Mouse (Mus musculus) lung, embryonic 16.5 days (tissue): ENCODE measurements around the gene Ier2. TPM values are rescaled to one million over a fixed set of nuclear protein-coding genes. Genes with fewer than 3 reads are reported as not detected.
"Not testable (repeated sequence)": the region's sequence is repeated elsewhere in the genome, so short reads cannot be mapped to it uniquely, and the experiment has no call there.

Source experiments
- ATAC-seq: fragments of 200-750 bp; cut with Nextera tagmentation; 2 replicates; pipeline ENCODE4 v1.8.0; 2017; ENCODE audit warnings: low read depth, mild to moderate bottlenecking, moderate library complexity
- H3K27ac ChIP-seq: fragments of 300-500 bp; sonication (generic); 2 replicates; pipeline ENCODE4 v1.5.1; 2014; ENCODE audit warnings: mild to moderate bottlenecking, control low read depth, low read length
- H3K27me3 ChIP-seq: fragments of 300-500 bp; sonication (generic); 2 replicates; pipeline ENCODE4 v1.6.1; 2014; ENCODE audit warnings: low read depth, low read length, mixed read lengths; ENCODE audit not compliant: control insufficient read depth, insufficient read depth
- H3K36me3 ChIP-seq: fragments of 300-500 bp; sonication (generic); 2 replicates; pipeline ENCODE4 v1.6.1; 2014; ENCODE audit warnings: low read length; ENCODE audit not compliant: control insufficient read depth, insufficient read depth
- H3K4me1 ChIP-seq: fragments of 300-500 bp; sonication (generic); replicated peaks from 2 replicates; pipeline ENCODE4 v1.6.1; 2014; ENCODE audit warnings: low read length, mixed read lengths; ENCODE audit not compliant: control insufficient read depth, insufficient read depth
- H3K4me2 ChIP-seq: fragments of 300-500 bp; sonication (generic); 2 replicates; pipeline ENCODE4 v1.6.1; 2014; ENCODE audit warnings: low read depth, low read length, control low read depth
- H3K4me3 ChIP-seq: fragments of 300-500 bp; sonication (generic); 2 replicates; pipeline ENCODE4 v1.5.1; 2014; ENCODE audit warnings: mild to moderate bottlenecking, low read length, control low read depth
- H3K9ac ChIP-seq: fragments of 300-500 bp; sonication (generic); 2 replicates; pipeline ENCODE4 v1.6.1; 2014; ENCODE audit warnings: low read length, control low read depth
- H3K9me3 ChIP-seq: fragments of 300-500 bp; sonication (generic); 2 replicates; pipeline ENCODE4 v1.6.1; 2016; ENCODE audit warnings: low read length; ENCODE audit not compliant: control insufficient read depth
- WGBS: fragments of 180-500 bp; shearing (Covaris S2); extraction: QIAGEN DNeasy Blood & Tissue Kit; methylation state at CpG from one replicate; pipeline ENCODE4 v1.1.7; 2014; 5-methylcytosine and 5-hydroxymethylcytosine counted together
- polyA plus RNA-seq: library from polyadenylated mRNA; unstranded; fragments of >200 nt; fragmentation: Nextera tagmentation; extraction: Ambion mirVana; gene quantifications from 2 replicates; pipeline ENCODE4 v1.2.1, GENCODE M21; 2015

The Ier2 gene
- polyA plus RNA-seq, 1 experiment from 2014 or later = 83.2 TPM

DNA sequence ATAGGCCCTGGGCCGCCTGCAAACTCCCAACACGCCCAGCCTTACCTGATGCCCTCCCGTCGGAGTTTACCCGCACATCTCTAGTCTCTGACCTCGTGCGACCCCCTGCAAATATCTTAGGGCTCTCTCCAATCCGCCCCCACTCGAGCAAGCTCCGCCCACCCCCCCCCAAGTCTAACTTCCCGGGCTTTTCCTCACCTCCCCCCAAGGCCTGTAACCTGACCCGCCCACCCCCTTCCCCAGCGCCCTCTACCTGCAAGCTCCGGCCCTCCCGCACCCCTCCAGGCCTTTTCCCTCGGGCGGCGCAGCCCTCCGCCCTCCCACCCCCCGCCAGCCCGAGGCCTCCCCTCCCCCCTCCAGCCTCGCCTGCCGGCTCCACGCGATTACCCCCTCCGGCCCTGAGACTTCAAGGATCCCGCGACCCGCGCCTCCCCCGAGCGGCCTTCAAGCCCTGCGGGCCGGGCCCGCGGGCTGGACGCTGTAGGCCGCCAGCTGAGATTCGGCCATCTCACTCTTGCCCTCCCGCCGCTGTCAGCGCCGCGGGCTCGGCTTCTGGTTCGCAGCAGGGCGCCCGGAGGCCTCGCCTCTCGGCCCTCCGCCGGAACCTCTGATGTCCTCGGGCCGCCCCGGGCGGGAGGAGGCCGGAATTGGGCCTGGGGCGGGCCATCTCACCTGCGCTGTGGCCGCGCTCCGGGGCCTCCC, 24.5 kb upstream of the Ier2 start:
- H3K4me3 ChIP-seq = peak overlapping the region; percentile 100
- no peaks in the 10 kb centered on the region for H3K27me3 ChIP-seq
- H3K9me3 ChIP-seq = no peaks in the 10 kb centered on the region
- H3K4me2 ChIP-seq = peak overlapping the region; percentile 72
- ATAC-seq = peak; percentile 53
- peaks cover 28% of the 10 kb centered on the region for H3K4me1 ChIP-seq
- no peaks in the 10 kb centered on the region; the same call in 1 of the 2 replicates for H3K36me3 ChIP-seq
- H3K9ac ChIP-seq = peak overlapping the region; percentile 99
- peak overlapping the region; percentile 93 for H3K27ac ChIP-seq
- WGBS = under 1% methylated on average over 48 of the region's 62 CpGs

DNA sequence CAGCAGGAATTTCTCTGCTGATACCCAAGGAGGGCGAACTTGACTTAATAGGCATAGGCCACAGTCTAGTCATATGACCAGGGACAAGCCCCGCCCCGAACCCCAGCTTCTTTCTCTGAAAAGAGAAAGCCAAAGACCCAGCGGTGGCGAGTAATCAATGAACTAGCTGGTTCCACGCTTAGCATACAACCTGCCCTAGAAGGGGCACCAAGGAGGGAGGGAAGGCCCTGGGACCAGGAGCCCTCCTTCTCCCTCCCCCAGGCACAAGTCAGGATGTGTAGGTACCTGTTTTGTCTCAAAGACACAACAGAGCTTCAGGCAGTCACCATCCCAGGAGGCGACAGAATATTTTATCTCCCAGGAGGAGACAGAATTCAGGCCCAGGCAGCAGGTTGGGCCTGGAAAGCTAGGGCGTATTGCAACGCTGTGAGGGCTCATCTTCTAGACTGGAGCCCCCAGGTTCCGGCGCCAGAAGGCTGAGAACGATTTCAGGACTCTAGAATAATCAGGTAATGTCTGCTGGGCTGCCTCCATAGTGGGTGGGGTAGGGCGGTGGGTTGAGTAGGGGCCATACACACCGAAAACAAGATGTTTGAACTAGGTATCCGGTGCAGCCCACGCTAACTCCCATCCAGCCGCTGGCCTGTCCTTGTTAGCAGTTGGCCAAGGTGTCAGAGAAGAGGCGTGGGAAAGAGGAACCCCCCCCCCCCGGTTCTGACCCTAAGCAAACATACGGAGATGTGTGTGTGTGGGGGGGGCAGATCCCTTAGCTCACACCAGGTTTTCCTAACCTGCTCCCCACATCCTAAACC, 23.7 kb upstream of the Ier2 start, which contains the start of gene Trmt1:
Gene Trmt1, plus strand, starts transcription at position 117 of the 812 bp plus-strand sequence.
- peak within 1 kb of the TSS; percentile 93 for H3K27ac ChIP-seq
- H3K36me3 ChIP-seq = no peaks in the 10 kb centered on the region
- peak; percentile 12; the same call in 1 of the 2 replicates for ATAC-seq

DNA sequence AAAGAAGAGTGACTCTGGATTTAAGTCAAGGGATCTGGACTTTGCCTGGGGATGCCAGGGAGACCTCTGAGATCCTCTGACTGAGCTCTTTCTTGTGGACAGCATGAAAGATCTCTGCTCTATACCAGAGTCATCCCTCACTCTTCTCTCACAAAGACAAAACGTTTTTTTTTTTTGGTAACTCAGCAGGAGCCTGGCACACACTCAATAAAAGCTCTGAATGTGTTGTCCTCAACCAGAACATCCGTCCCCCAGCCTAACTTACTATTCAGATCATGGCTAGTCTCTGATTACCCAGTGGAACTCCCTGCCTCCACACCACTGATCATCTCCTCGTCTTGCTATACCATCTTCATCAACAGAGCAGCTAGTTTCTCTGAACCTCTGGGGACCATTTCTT, 21.9 kb upstream of the Ier2 start:
- H3K4me1 ChIP-seq = peaks cover 22% of the 10 kb centered on the region
- ATAC-seq = no peak
- H3K27me3 ChIP-seq = no peaks in the 10 kb centered on the region
- no peak overlapping the region for H3K4me3 ChIP-seq
- H3K27ac ChIP-seq = no peak overlapping the region
- H3K4me2 ChIP-seq = no peak overlapping the region
- H3K36me3 ChIP-seq = no peaks in the 10 kb centered on the region
- WGBS = 61% methylated on average over 3 of the region's 3 CpGs
- no peak overlapping the region for H3K9ac ChIP-seq
- no peaks in the 10 kb centered on the region for H3K9me3 ChIP-seq

More for the DNA sequence above, 23.7 kb upstream of the Ier2 start, which contains the start of gene Trmt1:
- Histone ChIP-seq H3K9ac (peak within 1 kb of the TSS; percentile 99), H3K27me3 (no peaks in the 10 kb centered on the region), H3K4me2 (peak within 1 kb of the TSS; percentile 72), H3K9me3 (no peaks in the 10 kb centered on the region), H3K4me1 (peaks cover 28% of the 10 kb centered on the region), H3K4me3 (peak within 1 kb of the TSS; percentile 100)
- WGBS = 8% methylated on average over 20 of the region's 20 CpGs

DNA sequence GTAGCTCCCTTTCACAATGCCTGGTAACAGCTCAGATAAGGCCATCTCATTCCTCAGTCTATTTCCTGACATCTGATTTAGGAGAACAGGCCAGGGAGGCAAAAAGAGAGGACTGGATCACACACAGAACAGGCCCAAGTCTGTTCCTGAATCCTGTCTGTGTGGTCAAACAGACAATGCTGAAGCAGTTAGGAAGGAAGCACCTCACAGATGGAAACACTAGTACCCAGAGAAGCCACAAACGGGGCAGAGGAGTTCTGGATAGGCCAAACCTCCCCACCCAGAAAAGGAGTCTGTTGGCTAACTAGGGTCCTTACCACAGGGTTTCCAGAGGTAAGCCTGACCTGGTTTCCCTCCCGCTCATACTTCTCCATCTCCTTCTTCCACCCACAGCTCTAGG, 19.6 kb upstream of the Ier2 start:
- H3K27me3 ChIP-seq = no peaks in the 10 kb centered on the region
- H3K4me1 ChIP-seq = peaks cover 12% of the 10 kb centered on the region
- H3K27ac ChIP-seq = no peak overlapping the region
- ATAC-seq = no peak
- H3K9me3 ChIP-seq = no peaks in the 10 kb centered on the region
- H3K4me2 ChIP-seq = no peak overlapping the region
- peaks cover 3% of the 10 kb centered on the region; the same call in 1 of the 2 replicates for H3K36me3 ChIP-seq
- H3K4me3 ChIP-seq = no peak overlapping the region
- no peak overlapping the region for H3K9ac ChIP-seq
- WGBS = 76% methylated on average over 2 of the region's 2 CpGs

DNA sequence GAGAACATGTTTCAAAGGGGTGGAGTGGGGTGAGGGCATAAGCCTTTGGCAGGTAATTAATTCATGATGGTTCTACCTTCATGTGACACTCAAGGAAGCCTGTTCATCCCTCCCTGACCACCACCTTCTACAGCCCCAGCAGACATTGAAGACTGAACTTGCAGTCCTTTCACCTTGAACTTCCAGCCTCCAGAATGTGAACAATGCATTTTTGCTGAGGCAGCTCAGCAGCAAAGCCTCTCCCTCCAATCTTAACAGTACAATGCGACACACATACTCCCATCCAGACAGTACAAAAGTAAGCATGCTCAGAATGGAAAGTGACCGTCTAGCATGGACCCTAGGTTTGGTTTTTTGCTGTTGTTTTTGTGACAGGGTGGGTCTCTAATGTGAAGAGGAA, 18.8 kb upstream of the Ier2 start:
- Histone ChIP-seq H3K4me2 (no peak overlapping the region), H3K4me1 (peaks cover 11% of the 10 kb centered on the region), H3K27ac (no peak overlapping the region), H3K9me3 (no peaks in the 10 kb centered on the region), H3K36me3 (peaks cover 4% of the 10 kb centered on the region; the same call in 1 of the 2 replicates), H3K9ac (no peak overlapping the region), H3K4me3 (no peak overlapping the region), H3K27me3 (no peaks in the 10 kb centered on the region)
- ATAC-seq = no peak
- 75% methylated on average over 2 of the region's 2 CpGs for WGBS

DNA sequence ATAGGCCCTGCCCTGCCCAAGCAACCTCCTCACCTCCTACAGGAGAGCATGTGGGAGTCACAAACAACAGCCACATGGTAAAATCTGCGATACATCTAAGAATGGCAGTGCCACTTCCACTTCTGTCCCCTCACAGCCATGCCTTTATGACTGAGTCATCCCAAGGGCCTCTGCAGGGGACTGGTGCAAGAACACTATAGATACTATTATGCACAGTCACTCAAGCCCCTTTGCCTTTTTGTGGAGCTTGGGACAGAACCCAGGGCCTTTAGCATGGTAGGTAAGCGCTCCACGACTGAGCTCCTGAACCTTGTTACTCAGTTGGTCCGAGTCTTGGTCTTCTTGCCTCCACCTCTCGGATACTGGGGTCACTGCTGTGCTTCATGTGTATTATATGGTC, 14.7 kb upstream of the Ier2 start:
- no peaks in the 10 kb centered on the region for H3K4me1 ChIP-seq
- no peak overlapping the region for H3K4me2 ChIP-seq
- no peaks in the 10 kb centered on the region for H3K27me3 ChIP-seq
- no peak overlapping the region for H3K27ac ChIP-seq
- WGBS = 92% methylated on average over 5 of the region's 5 CpGs
- no peak overlapping the region for H3K9ac ChIP-seq
- H3K36me3 ChIP-seq = peaks cover 32% of the 10 kb centered on the region
- no peak for ATAC-seq
- no peak overlapping the region for H3K4me3 ChIP-seq
- no peaks in the 10 kb centered on the region for H3K9me3 ChIP-seq

DNA sequence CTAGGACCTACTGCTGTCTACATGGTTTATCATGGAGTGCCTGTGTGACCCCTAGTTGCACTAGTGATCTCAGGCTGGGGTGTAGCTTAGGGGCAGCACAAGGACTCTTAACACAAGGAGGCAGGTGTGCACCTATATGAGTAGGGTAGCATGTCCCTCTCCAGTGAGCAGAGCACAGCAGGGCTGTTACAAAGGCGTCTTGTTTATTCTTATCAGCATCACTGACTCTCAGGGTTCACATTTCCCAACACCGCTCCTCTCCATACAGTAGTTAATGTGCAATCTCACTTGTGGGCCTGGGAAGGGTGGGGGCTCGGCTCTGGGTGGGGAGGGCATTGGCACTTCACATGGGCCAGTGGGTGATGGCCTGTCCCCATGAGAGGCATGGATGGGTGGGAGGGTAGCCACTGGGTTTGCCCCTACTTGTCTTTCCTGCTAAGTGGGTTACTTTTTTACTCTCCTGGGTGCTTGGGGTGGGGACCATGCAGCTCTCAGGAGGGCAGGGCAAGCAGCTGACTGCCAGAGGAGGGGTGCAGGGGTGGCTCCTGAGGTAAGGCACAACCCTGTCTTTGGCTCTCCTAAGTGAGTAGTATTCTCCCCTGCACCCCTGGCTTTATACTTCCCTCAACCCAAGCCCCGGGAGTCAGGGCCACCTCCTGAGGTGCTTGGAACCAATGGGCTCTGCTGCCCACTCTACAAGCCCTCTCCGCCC, 7.8 kb upstream of the Ier2 start:
- H3K36me3 ChIP-seq = peaks cover 28% of the 10 kb centered on the region
- peak; percentile 56 for ATAC-seq

DNA sequence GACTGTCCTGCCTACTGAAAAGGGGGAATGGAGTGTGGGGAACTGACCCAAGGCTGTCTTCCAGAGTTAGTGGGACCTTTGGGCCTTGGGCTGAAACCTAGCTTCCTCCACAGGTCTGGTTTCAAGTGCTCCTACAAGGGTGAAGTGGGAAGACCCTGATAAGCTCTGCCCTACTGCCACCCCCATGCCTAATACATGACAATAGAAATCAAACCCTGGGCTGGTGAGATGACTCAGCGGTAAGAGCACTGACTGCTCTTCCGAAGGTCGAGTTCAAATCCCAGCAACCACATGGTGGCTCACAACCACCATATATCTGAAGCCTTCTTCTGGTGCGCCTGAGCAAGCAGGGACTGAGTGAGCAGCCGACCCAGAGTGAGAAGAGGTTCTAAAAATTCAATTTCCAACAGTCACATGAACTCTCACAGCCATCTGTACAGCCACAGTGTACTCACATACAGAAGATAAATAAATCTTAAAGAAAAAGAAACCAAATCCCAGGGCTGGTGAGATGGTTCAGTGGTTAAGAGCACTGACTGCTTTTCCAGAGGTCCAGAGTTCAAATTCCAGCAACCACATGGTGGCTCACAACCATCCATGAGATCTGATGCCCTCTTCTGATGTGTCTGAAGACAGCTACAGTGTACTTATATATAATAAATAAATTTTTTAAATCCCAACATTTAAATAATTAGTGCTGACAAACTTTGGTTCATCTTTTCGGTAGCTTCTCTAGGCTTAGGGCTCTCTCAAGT, 6.3 kb upstream of the Ier2 start:
- peaks cover 15% of the 10 kb centered on the region for H3K36me3 ChIP-seq
- no peak overlapping the region for H3K4me2 ChIP-seq
- no peak overlapping the region for H3K27ac ChIP-seq
- H3K9me3 ChIP-seq = no peaks in the 10 kb centered on the region
- WGBS = 71% methylated on average over 6 of the region's 6 CpGs
- ATAC-seq = no peak
- no peak overlapping the region for H3K9ac ChIP-seq
- no peak overlapping the region for H3K4me3 ChIP-seq
- no peaks in the 10 kb centered on the region for H3K27me3 ChIP-seq
- no peaks in the 10 kb centered on the region; the same call in 1 of the 2 replicates for H3K4me1 ChIP-seq

More for the DNA sequence above, 7.8 kb upstream of the Ier2 start:
- WGBS = 68% methylated on average over 5 of the region's 5 CpGs
- H3K4me3 ChIP-seq, H3K9me3 ChIP-seq, H3K4me1 ChIP-seq, H3K27me3 ChIP-seq, H3K9ac ChIP-seq, H3K4me2 ChIP-seq: not testable (repeated sequence)
- 0 out of 2 replicates have a peak overlapping the region, but pooled peaks have one; percentile 18 for H3K27ac ChIP-seq
